Mouse (Mus musculus) heart, embryonic 13.5 days (tissue): ENCODE measurements around the gene Olfr25. TPM values are rescaled to one million over a fixed set of nuclear protein-coding genes. Genes with fewer than 3 reads are reported as not detected.

ENCODE experiments used
- ATAC-seq: fragments of 200-750 bp; cut with Nextera tagmentation; 2 replicates; pipeline ENCODE4 v1.8.0; 2017; ENCODE audit warnings: moderate TSS enrichment; ENCODE audit not compliant: insufficient number of reproducible peaks, low FRiP score, low TSS enrichment; ENCODE audit errors: extremely low read depth
- H3K27ac ChIP-seq: fragments of 300-500 bp; sonication (generic); replicated peaks from 2 replicates; pipeline ENCODE4 v1.5.1; 2015; ENCODE audit warnings: moderate library complexity, mild to moderate bottlenecking, inconsistent platforms
- H3K27me3 ChIP-seq: fragments of 300-500 bp; sonication (generic); replicated peaks from 2 replicates; pipeline ENCODE4 v1.6.1; 2015; ENCODE audit warnings: mild to moderate bottlenecking, inconsistent platforms
- H3K36me3 ChIP-seq: fragments of 300-500 bp; sonication (generic); 2 replicates; pipeline ENCODE4 v1.6.1; 2015; ENCODE audit warnings: mild to moderate bottlenecking, inconsistent platforms
- H3K4me1 ChIP-seq: fragments of 300-500 bp; sonication (generic); 2 replicates; pipeline ENCODE4 v1.6.1; 2015; ENCODE audit warnings: inconsistent platforms
- H3K4me2 ChIP-seq: fragments of 300-500 bp; sonication (generic); 2 replicates; pipeline ENCODE4 v1.6.1; 2015; ENCODE audit warnings: inconsistent platforms, mild to moderate bottlenecking, moderate library complexity
- H3K4me3 ChIP-seq: fragments of 300-500 bp; sonication (generic); 2 replicates; pipeline ENCODE4 v1.5.1; 2015; ENCODE audit warnings: moderate library complexity, mild to moderate bottlenecking, inconsistent platforms
- H3K9ac ChIP-seq: fragments of 300-500 bp; sonication (generic); 2 replicates; pipeline ENCODE4 v1.6.1; 2015; ENCODE audit warnings: inconsistent platforms, mild to moderate bottlenecking, moderate library complexity
- H3K9me3 ChIP-seq: fragments of 300-500 bp; sonication (generic); 2 replicates; pipeline ENCODE4 v1.6.1; 2016; ENCODE audit warnings: inconsistent platforms
- WGBS: fragments of 180-500 bp; shearing (Covaris S2); methylation state at CpG from one replicate; pipeline ENCODE4 v1.1.7; 2015; ENCODE audit warnings: mixed read lengths; 5-methylcytosine and 5-hydroxymethylcytosine counted together
- polyA plus RNA-seq: library from polyadenylated mRNA; unstranded; fragments of >200 nt; fragmentation: Nextera tagmentation; extraction: Ambion mirVana; gene quantifications from 2 replicates; pipeline ENCODE4 v1.2.1, GENCODE M21; 2015

The Olfr25 gene
- not detected in 2 replicates for polyA plus RNA-seq

- H3K4me2 ChIP-seq, result no peak within 1 kb of the TSS
- 67% methylated on average over 3 of the region's 3 CpGs for WGBS
- no peaks in the 10 kb centered on the region for H3K4me1 ChIP-seq
- no peaks in the 10 kb centered on the region for H3K36me3 ChIP-seq
- no peak within 1 kb of the TSS for H3K27ac ChIP-seq
- ATAC-seq, result no peak
- no peak within 1 kb of the TSS for H3K4me3 ChIP-seq
- H3K9me3 ChIP-seq, result no peaks in the 10 kb centered on the region
- H3K27me3 ChIP-seq, result no peaks in the 10 kb centered on the region
- no peak within 1 kb of the TSS for H3K9ac ChIP-seq
Observed at GRCm38 (mm10) chr9:38328760-38329159, at the start of gene Olfr25. Gene Olfr25 (plus strand): TSS chr9:38329060.

GRCm38 (mm10) chr9:38290807-38291206 is 38.1 kb upstream of the Olfr25 start, which contains the start of gene Olfr896-ps1:
Gene Olfr896-ps1 (plus strand): TSS chr9:38291107.
- Histone ChIP-seq H3K36me3 (no peaks in the 10 kb centered on the region), H3K27ac (no peak within 1 kb of the TSS), H3K27me3 (no peaks in the 10 kb centered on the region), H3K4me2 (no peak within 1 kb of the TSS), H3K4me3 (no peak within 1 kb of the TSS), H3K9me3 (no peaks in the 10 kb centered on the region), H3K4me1 (no peaks in the 10 kb centered on the region), H3K9ac (no peak within 1 kb of the TSS)
- WGBS, result 63% methylated on average over 1 of the region's 1 CpGs
- no peak for ATAC-seq

GRCm38 (mm10) chr9:38348111-38348510 is 19.3 kb downstream of the Olfr25 start, which contains the start of gene Olfr898:
Gene Olfr898 (plus strand): TSS chr9:38348411.
- Histone ChIP-seq H3K4me2 (no peak within 1 kb of the TSS), H3K36me3 (no peaks in the 10 kb centered on the region), H3K27ac (no peak within 1 kb of the TSS), H3K27me3 (no peaks in the 10 kb centered on the region), H3K9ac (no peak within 1 kb of the TSS), H3K4me3 (no peak within 1 kb of the TSS), H3K4me1 (no peaks in the 10 kb centered on the region), H3K9me3 (no peaks in the 10 kb centered on the region)
- ATAC-seq, result no peak
- WGBS, result 91% methylated on average over 4 of the region's 4 CpGs

- WGBS, result 82% methylated on average over 2 of the region's 2 CpGs
- H3K36me3 ChIP-seq, result no peaks in the 10 kb centered on the region
Observed at GRCm38 (mm10) chr9:38366596-38366995, 37.7 kb downstream of the Olfr25 start, which contains the start of gene Olfr250. Gene Olfr250 (plus strand): TSS chr9:38366896.

GRCm38 (mm10) chr9:38376786-38377185 is 47.9 kb downstream of the Olfr25 start, which contains the start of gene Olfr251:
Gene Olfr251 (plus strand): TSS chr9:38377086.
- Histone ChIP-seq H3K9ac (no peak within 1 kb of the TSS), H3K4me3 (no peak within 1 kb of the TSS), H3K4me1 (no peaks in the 10 kb centered on the region), H3K27me3 (no peaks in the 10 kb centered on the region), H3K4me2 (no peak within 1 kb of the TSS), H3K36me3 (no peaks in the 10 kb centered on the region), H3K9me3 (peaks cover 2% of the 10 kb centered on the region; the same call in 1 of the 2 replicates), H3K27ac (no peak within 1 kb of the TSS)
- WGBS, result 53% methylated on average over 2 of the region's 2 CpGs
- ATAC-seq, result no peak

More at GRCm38 (mm10) chr9:38366596-38366995, 37.7 kb downstream of the Olfr25 start, which contains the start of gene Olfr250:
- H3K27me3 ChIP-seq, result no peaks in the 10 kb centered on the region
- H3K4me1 ChIP-seq, result no peaks in the 10 kb centered on the region
- no peak within 1 kb of the TSS for H3K9ac ChIP-seq
- no peak for ATAC-seq
- H3K9me3 ChIP-seq, result no peaks in the 10 kb centered on the region
- H3K4me3 ChIP-seq, result no peak within 1 kb of the TSS
- no peak within 1 kb of the TSS for H3K27ac ChIP-seq
- no peak within 1 kb of the TSS for H3K4me2 ChIP-seq

Other genes starting within 250 kb of the Olfr25 start
- gene Olfr887, start 245.0 kb upstream of the Olfr25 start, polyA plus RNA-seq, result not detected in 2 replicates
- gene Olfr888, start 220.9 kb upstream of the Olfr25 start, polyA plus RNA-seq, result not detected in 2 replicates
- 0.04 TPM in 1 of 2 replicates, not detected in the other for gene Olfr889, start 213.9 kb upstream of the Olfr25 start, polyA plus RNA-seq
- gene Olfr890, start 186.5 kb upstream of the Olfr25 start, polyA plus RNA-seq, result not detected in 2 replicates
- not detected in 2 replicates for gene Olfr891, start 148.2 kb upstream of the Olfr25 start, polyA plus RNA-seq
- not detected in 2 replicates for gene Olfr893, start 120.7 kb upstream of the Olfr25 start, polyA plus RNA-seq
- gene Olfr894, start 111.0 kb upstream of the Olfr25 start, polyA plus RNA-seq, result not detected in 2 replicates
- gene Olfr143, start 76.3 kb upstream of the Olfr25 start, polyA plus RNA-seq, result not detected in 2 replicates
- gene Olfr895, start 61.2 kb upstream of the Olfr25 start, polyA plus RNA-seq, result not detected in 2 replicates
- not detected in 2 replicates for gene Olfr896-ps1, start 38.0 kb upstream of the Olfr25 start, polyA plus RNA-seq
- not detected in 2 replicates for gene Olfr898, start 19.4 kb downstream of the Olfr25 start, polyA plus RNA-seq
- not detected in 2 replicates for gene Olfr250, start 37.8 kb downstream of the Olfr25 start, polyA plus RNA-seq
- not detected in 2 replicates for gene Olfr251, start 48.0 kb downstream of the Olfr25 start, polyA plus RNA-seq
- gene Olfr147, start 72.6 kb downstream of the Olfr25 start, polyA plus RNA-seq, result not detected in 2 replicates
- not detected in 2 replicates for gene Olfr901, start 100.4 kb downstream of the Olfr25 start, polyA plus RNA-seq
- gene Olfr902, start 118.6 kb downstream of the Olfr25 start, polyA plus RNA-seq, result not detected in 2 replicates
- gene Olfr904, start 134.1 kb downstream of the Olfr25 start, polyA plus RNA-seq, result not detected in 2 replicates
- not detected in 2 replicates for gene Olfr905, start 142.0 kb downstream of the Olfr25 start, polyA plus RNA-seq
- gene Olfr906, start 158.0 kb downstream of the Olfr25 start, polyA plus RNA-seq, result not detected in 2 replicates
- gene Olfr907, start 166.7 kb downstream of the Olfr25 start, polyA plus RNA-seq, result not detected in 2 replicates
- gene Olfr911-ps1, start 192.5 kb downstream of the Olfr25 start, polyA plus RNA-seq, result not detected in 2 replicates
- gene Olfr910, start 208.8 kb downstream of the Olfr25 start, polyA plus RNA-seq, result not detected in 2 replicates